Mouse (Mus musculus): Measurements from ENCODE around the gene Srrm4.

GRCm38 (mm10) chr5:116478607-116479371 is 112.8 kb downstream of the Srrm4 start:
- TF ChIP-seq CTCF (IDR thresholded peaks at IDR 0.05) = no peak
- TF ChIP-seq EP300 (IDR thresholded peaks at IDR 0.05) = no peak

All from lung, postnatal 0 days (tissue).